Mouse (Mus musculus) retina, postnatal 7 days (tissue): ENCODE data around the gene Tldc1.

ENCODE experiments used
- DNase-seq: peaks from one replicate; pipeline ENCODE4 v3.0.0-alpha.2; 2012; ENCODE audit warnings: low read depth, low spot score

Gene Tldc1

GRCm38 (mm10) chr8:119724596-119724995 is 53.6 kb downstream of the Tldc1 start:
- DNase-seq = no peak

GRCm38 (mm10) chr8:119723676-119724075 is 54.5 kb downstream of the Tldc1 start:
- DNase-seq = no peak

GRCm38 (mm10) chr8:119722348-119722747 is 55.9 kb downstream of the Tldc1 start:
- no peak for DNase-seq

- no peak for DNase-seq
Observed at GRCm38 (mm10) chr8:119719011-119719501, 59.2 kb downstream of the Tldc1 start.

- DNase-seq = peak; percentile 19
Observed at GRCm38 (mm10) chr8:119717765-119718164, 60.5 kb downstream of the Tldc1 start.

- DNase-seq = no peak
Observed at GRCm38 (mm10) chr8:119716730-119717299, 61.4 kb downstream of the Tldc1 start.

GRCm38 (mm10) chr8:119715221-119715620 is 63.0 kb downstream of the Tldc1 start:
- no peak for DNase-seq

- DNase-seq = no peak
Observed at GRCm38 (mm10) chr8:119713421-119713820, 64.8 kb downstream of the Tldc1 start.

- DNase-seq = no peak
Observed at GRCm38 (mm10) chr8:119712226-119712625, 66.0 kb downstream of the Tldc1 start.
